Mouse (Mus musculus) MEL (cell line): ENCODE results near the gene Pcbp4.

Experiments
- BHLHE40 ChIP-seq: IDR thresholded peaks from 2 replicates; pipeline ENCODE4 v1.6.1; 2012; ENCODE audit warnings: low read depth, mild to moderate bottlenecking, inconsistent platforms, low read length, improper control_type of control experiment, borderline replicate concordance
- CTCF ChIP-seq, 3 experiments: IDR thresholded peaks in 2 of 3; conservative IDR thresholded peaks in 1 of 3; 2 replicates each; pipeline ENCODE4 v1.5.1; 2011 to 2012; ENCODE audit warnings: low read length in 3 of 3, low read depth in 2 of 3, mild to moderate bottlenecking in 2 of 3, improper control_type of control experiment in 1 of 3, inconsistent platforms in 1 of 3, mixed read lengths in 1 of 3, moderate library complexity in 1 of 3; ENCODE audit not compliant: control insufficient read depth in 1 of 3, insufficient read depth in 1 of 3, poor library complexity in 1 of 3, severe bottlenecking in 1 of 3
- EP300 ChIP-seq, 2 experiments: IDR thresholded peaks; 2 replicates each; pipeline ENCODE4 v1.6.1; 2011; ENCODE audit warnings: improper control_type of control experiment in 2 of 2, low read length in 2 of 2, low read depth in 1 of 2, mild to moderate bottlenecking in 1 of 2
- JUND ChIP-seq: IDR thresholded peaks from 2 replicates; pipeline ENCODE4 v1.6.1; 2011; ENCODE audit warnings: low read depth, mild to moderate bottlenecking, improper control_type of control experiment, low read length
- MAFK ChIP-seq: IDR thresholded peaks from 2 replicates; pipeline ENCODE4 v1.6.1; 2011; ENCODE audit warnings: low read depth, mild to moderate bottlenecking, low read length, improper control_type of control experiment, borderline replicate concordance
- MYB ChIP-seq: IDR thresholded peaks from 2 replicates; pipeline ENCODE4 v1.6.1; 2011; ENCODE audit warnings: mild to moderate bottlenecking, low read depth, low read length, improper control_type of control experiment

DNA sequence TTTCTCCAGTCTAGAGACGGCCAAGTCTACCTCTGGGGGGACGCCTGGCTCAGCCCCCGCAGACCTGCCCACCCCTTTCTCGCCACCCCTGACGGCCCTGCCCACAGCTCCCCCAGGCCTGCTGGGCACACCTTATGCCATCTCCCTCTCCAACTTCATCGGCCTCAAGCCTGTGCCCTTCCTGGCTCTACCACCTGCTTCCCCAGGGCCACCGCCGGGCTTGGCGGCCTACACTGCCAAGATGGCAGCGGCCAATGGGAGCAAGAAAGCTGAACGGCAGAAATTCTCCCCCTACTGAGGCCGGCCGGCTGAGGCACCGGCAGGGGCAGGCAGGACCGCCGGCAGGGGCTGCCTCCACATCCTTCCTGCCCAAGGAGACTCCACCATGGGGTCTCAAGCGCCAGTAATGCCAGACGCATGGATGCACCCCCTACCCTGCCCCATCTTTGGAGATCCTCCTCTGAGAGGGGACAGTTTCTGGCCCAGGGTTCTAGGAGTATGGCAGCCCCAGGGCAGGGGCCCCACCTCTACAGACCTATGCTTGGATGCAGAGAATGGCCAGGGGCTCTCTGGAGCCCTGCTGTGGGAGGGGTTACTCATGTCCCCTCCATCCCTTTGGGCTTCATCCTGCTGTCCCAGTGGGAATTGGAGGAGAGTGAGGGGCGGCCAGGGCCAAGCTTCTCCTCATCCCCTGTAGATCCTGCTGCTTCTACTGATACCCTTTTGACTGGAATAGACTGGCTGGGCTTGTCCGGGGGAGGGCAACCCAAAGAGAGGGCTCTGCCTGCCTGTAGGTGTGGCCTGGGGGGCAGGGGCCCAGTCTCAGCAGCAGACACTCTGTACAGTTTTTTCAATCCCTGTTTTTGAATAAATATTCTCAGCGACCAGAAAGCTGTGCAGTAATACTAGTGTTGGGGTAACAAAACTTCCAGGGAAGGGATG is 10.3 kb downstream of the Pcbp4 start:
- no peak for TF ChIP-seq MYB
- no peak for TF ChIP-seq CTCF (IDR thresholded peaks at IDR 0.05 in 2 of 3, conservative IDR thresholded peaks at IDR 0.05 in 1 of 3; ENCODE audit: control insufficient read depth in 1 of 3, insufficient read depth in 1 of 3, low read depth in 2 of 3, low read length in 3 of 3, poor library complexity in 1 of 3, severe bottlenecking in 1 of 3)
- no peak for TF ChIP-seq MAFK
- no peak for TF ChIP-seq JUND
- TF ChIP-seq BHLHE40 = no peak
- TF ChIP-seq EP300 (IDR thresholded peaks at IDR 0.05; ENCODE audit: low read depth in 1 of 2, low read length in 2 of 2) = no peak
